In genomic region chr9:54604886-54605285, GRCm38 (mm10) we compare ENCODE assay signal across 9 mouse cellular contexts. TPM values are rescaled to one million over a fixed set of nuclear protein-coding genes. Genes with fewer than 3 reads are reported as not detected.
A peak's percentile ranks its signal among the peaks of the same experiment; 100 is the strongest.
DNase-seq lines count a peak whose midpoint lies in the region; ATAC-seq and TF ChIP-seq lines count a peak whose summit lies in the region.
"Had no signal": no experiment of that assay in that cellular context is flagged by ENCODE, and none has a peak within 500 bp of the region (broad histone marks: within the 10 kb centered on the region; RNA-seq: fewer than 3 reads in every experiment).

No protein-coding gene starts in this region.

- peak; percentile 76 for TF ChIP-seq CTCF in intestine, postnatal 0 days (IDR thresholded peaks at IDR 0.05; ENCODE audit: low read depth)

- ATAC-seq in intestine, postnatal 0 days, result no peak
- ATAC-seq in intestine, embryonic 16.5 days, result no peak
- no peak for ATAC-seq in erythroid progenitor cell, adult 5-6 weeks (replicated peaks; ENCODE audit: low FRiP score, poor library complexity, severe bottlenecking)

- H3K9me3 ChIP-seq in intestine, postnatal 0 days (ENCODE audit: control insufficient read depth), result no peaks in the 10 kb centered on the region
- H3K9me3 ChIP-seq in intestine, embryonic 16.5 days (ENCODE audit: control insufficient read depth, low read length), result no peaks in the 10 kb centered on the region
- H3K9me3 ChIP-seq: lung, embryonic 15.5 days had no signal

- WGBS in intestine, postnatal 0 days, result 58% methylated on average over 4 of the region's 4 CpGs
- 58% methylated on average over 4 of the region's 4 CpGs for WGBS in intestine, embryonic 16.5 days

- peaks cover 45% of the 10 kb centered on the region for H3K36me3 ChIP-seq in intestine, postnatal 0 days (ENCODE audit: control insufficient read depth, insufficient read depth)
- H3K36me3 ChIP-seq in intestine, embryonic 16.5 days (ENCODE audit: control insufficient read depth, insufficient read depth, low read length), result peaks cover 7% of the 10 kb centered on the region

- intact Hi-C loops in left cerebral cortex, postnatal 25 days (cut with DNase I), result loop anchor here (5.0 kb wide), 1 partner anchor 78 kb away; no protein-coding TSS in a partner anchor

- peak; percentile 64 for DNase-seq in ES-CJ7 (ENCODE audit: low read depth, low spot score)
- peak; percentile 49 for DNase-seq in c-Kit-positive CD71-negative TER-119-negative erythroid progenitor cells, embryonic 14.5 days (ENCODE audit: low read depth)
- DNase-seq in frontal cortex, postnatal 36 days (ENCODE audit: low spot score in 2 of 2), result peak; percentile 27 to 54
- DNase-seq in left cerebral cortex, postnatal 25 days (ENCODE audit: low spot score in 2 of 2), result peak; percentile 30 to 45
- peak; percentile 62 for DNase-seq in retina, postnatal 7 days (ENCODE audit: low read depth, low spot score)

- no peak overlapping the region for H3K27ac ChIP-seq in intestine, postnatal 0 days (ENCODE audit: low read depth, low read length)
- H3K27ac ChIP-seq in intestine, embryonic 16.5 days (ENCODE audit: low read length), result no peak overlapping the region
- H3K27ac ChIP-seq: lung, embryonic 15.5 days had no signal

- no peaks in the 10 kb centered on the region for H3K27me3 ChIP-seq in intestine, postnatal 0 days (replicated peaks; ENCODE audit: control insufficient read depth, insufficient read depth, low read length)
- H3K27me3 ChIP-seq in intestine, embryonic 16.5 days (replicated peaks; ENCODE audit: control insufficient read depth, insufficient read depth, low read length), result no peaks in the 10 kb centered on the region
- H3K27me3 ChIP-seq: lung, embryonic 15.5 days had no signal

- H3K4me1 ChIP-seq in intestine, postnatal 0 days (replicated peaks; ENCODE audit: control insufficient read depth, insufficient read depth, low read length), result no peaks in the 10 kb centered on the region
- H3K4me1 ChIP-seq in intestine, embryonic 16.5 days (ENCODE audit: control insufficient read depth, insufficient read depth, low read length), result no peaks in the 10 kb centered on the region
- H3K4me1 ChIP-seq: lung, embryonic 15.5 days had no signal

- H3K4me2 ChIP-seq in intestine, postnatal 0 days (replicated peaks; ENCODE audit: low read depth), result no peak overlapping the region
- no peak overlapping the region for H3K4me2 ChIP-seq in intestine, embryonic 16.5 days (ENCODE audit: low read depth, low read length)
- H3K4me2 ChIP-seq: lung, embryonic 15.5 days had no signal

- H3K4me3 ChIP-seq in intestine, postnatal 0 days (ENCODE audit: low read depth, low read length), result no peak overlapping the region
- H3K4me3 ChIP-seq in intestine, embryonic 16.5 days (ENCODE audit: low read length), result no peak overlapping the region
- H3K4me3 ChIP-seq: lung, embryonic 15.5 days had no signal

- H3K9ac ChIP-seq in intestine, postnatal 0 days (ENCODE audit: low read depth, low read length), result no peak overlapping the region
- H3K9ac ChIP-seq in intestine, embryonic 16.5 days (ENCODE audit: low read depth, low read length), result no peak overlapping the region
- H3K9ac ChIP-seq: lung, embryonic 15.5 days had no signal

RNA-seq across cellular contexts. Expression of gene Idh3a, which starts 18.8 kb away (rescaled TPM):
- 131 and 137 TPM in 2 replicates for polyA plus RNA-seq in intestine, postnatal 0 days (2015; fragmentation: Nextera tagmentation; extraction: Ambion mirVana)
- 199 and 213 TPM in 2 replicates for polyA plus RNA-seq in intestine, embryonic 16.5 days (2015; fragmentation: Nextera tagmentation; extraction: Ambion mirVana)
- 100 to 1,000 TPM; 188 to 197 TPM for total RNA-seq in left cerebral cortex, postnatal 25 days (2021)
- total RNA-seq in erythroid progenitor cell, adult 5-6 weeks (2015; ENCODE audit: low replicate concordance), result 26.8 and 30.3 TPM in 2 replicates
- total RNA-seq in erythroid progenitor cell, adult 5-6 weeks (2017; ENCODE audit: low replicate concordance), result 15.4 and 19.7 TPM in 2 replicates

RNA-seq across cellular contexts. Expression of gene Cib2, which starts 44.9 kb away (rescaled TPM):
- 3.7 and 4.4 TPM in 2 replicates for polyA plus RNA-seq in intestine, postnatal 0 days (2015; fragmentation: Nextera tagmentation; extraction: Ambion mirVana)
- 6.6 and 7.2 TPM in 2 replicates for polyA plus RNA-seq in intestine, embryonic 16.5 days (2015; fragmentation: Nextera tagmentation; extraction: Ambion mirVana)
- 10 to 100 TPM; 20.7 to 22.3 TPM for total RNA-seq in left cerebral cortex, postnatal 25 days (2021)
- 3.6 TPM in 1 of 2 replicates, not detected in the other for total RNA-seq in erythroid progenitor cell, adult 5-6 weeks (2015; ENCODE audit: low replicate concordance)
- total RNA-seq in erythroid progenitor cell, adult 5-6 weeks (2017; ENCODE audit: low replicate concordance), result 0.15 and 3.7 TPM in 2 replicates

RNA-seq across cellular contexts. Expression of gene Acsbg1, which starts 56.8 kb away (rescaled TPM):
- polyA plus RNA-seq in intestine, postnatal 0 days (2015; fragmentation: Nextera tagmentation; extraction: Ambion mirVana), result 0.16 and 0.27 TPM in 2 replicates
- 0.15 and 0.91 TPM in 2 replicates for polyA plus RNA-seq in intestine, embryonic 16.5 days (2015; fragmentation: Nextera tagmentation; extraction: Ambion mirVana)
- 100 to 1,000 TPM; 119 to 141 TPM for total RNA-seq in left cerebral cortex, postnatal 25 days (2021)
- total RNA-seq in erythroid progenitor cell, adult 5-6 weeks (2015; ENCODE audit: low replicate concordance), result not detected in 2 replicates
- 1.2 TPM in 1 of 2 replicates, not detected in the other for total RNA-seq in erythroid progenitor cell, adult 5-6 weeks (2017; ENCODE audit: low replicate concordance)

Comparison
In these comparisons a context has a peak if more than half of its experiments do, and no peak if none do; other contexts are left out.
1. RNA of gene Idh3a, which starts 18.8 kb away (total RNA-seq): 188 to 197 TPM in left cerebral cortex, postnatal 25 days; 15.4 to 30.3 TPM in erythroid progenitor cell, adult 5-6 weeks; every median in the first group is over 4 times any median in the second.
2. RNA of gene Cib2, which starts 44.9 kb away (total RNA-seq): 20.7 to 22.3 TPM in left cerebral cortex, postnatal 25 days; 0.15 to 3.7 TPM in erythroid progenitor cell, adult 5-6 weeks; every median in the first group is over 4 times any median in the second.
3. RNA of gene Acsbg1, which starts 56.8 kb away (total RNA-seq): 119 to 141 TPM in left cerebral cortex, postnatal 25 days; 1.2 TPM in erythroid progenitor cell, adult 5-6 weeks; every median in the first group is over 10 times any median in the second.
4. Peak in every context shown above with its lines, with median percentiles within 50 percentile points of each other: DNase-seq.